Mouse (Mus musculus): ENCODE measurements around the gene Fbxo28.

Gene Fbxo28

DNA sequence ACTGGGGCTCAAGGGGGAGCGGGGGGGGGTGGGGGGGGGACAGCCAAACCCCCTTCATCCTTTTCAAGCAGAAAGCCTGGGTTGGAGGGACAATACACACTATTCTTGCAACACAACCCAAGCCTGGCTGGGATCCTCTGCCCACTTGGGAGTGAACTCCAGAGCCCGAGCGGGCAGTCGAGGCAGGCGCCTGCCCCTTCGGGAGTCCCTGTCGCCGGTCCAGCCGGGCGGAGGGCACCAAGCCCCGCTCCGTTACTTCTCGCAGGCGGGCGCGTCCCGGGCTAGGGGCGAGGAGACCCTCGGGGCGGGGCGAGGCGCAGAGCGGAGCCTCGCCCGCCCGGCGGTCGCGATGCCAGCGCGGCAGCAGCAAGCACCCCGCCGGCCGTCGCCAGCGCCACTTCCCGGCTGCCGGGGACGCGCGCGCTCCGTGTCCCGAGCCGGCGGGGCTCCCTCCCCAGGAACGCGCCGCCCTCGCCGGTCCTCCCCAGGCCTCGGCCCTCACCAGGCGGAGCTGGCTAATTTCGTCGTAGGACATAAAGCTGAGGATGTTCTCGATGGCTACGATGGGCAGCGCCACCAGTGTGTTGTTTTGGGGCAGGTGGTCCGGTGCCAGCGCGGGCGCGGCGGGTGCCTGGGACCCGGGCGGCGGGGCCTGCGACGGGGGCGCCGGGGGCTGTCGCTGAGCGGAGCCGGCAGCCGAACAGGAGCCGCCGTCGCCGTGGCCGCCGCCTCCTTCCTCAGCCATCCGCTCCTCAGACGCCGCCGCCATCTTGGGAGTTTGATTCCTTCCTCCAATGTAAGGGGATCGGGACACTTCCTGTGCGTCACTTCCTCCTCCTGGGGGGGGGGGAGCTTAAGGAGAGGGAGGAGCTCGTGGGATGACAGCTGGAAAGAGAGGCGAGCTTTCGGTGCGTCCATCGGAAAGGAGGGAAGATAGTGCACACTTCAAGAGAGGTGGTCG, at the start of gene Fbxo28:
TSS of gene Fbxo28 (minus strand) at position 809 of the 961 bp plus-strand sequence.
- peak; percentile 87 to 91 for DNase-seq

DNA sequence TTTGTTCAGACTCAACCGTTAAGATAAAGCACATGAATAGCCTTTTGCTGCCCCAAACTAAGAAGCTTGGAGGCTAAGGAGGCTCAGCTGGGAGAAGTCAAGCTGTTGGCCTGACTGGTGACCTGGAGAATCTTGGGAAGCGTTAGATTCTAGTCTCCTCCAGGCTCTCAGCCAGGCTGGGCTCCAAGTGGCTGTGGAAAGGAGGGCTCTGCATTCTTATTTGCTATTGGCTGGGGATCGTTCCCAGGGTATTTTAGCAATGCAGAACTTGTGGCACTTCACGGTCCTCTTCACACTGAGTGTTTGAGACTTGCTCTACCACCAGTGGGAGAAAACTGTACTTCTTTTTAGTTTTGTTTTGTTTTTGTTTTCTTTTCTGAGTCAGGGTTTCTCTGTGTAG, 47.3 kb upstream of the Fbxo28 start:
- peak; percentile 84 to 88 for DNase-seq

DNA sequence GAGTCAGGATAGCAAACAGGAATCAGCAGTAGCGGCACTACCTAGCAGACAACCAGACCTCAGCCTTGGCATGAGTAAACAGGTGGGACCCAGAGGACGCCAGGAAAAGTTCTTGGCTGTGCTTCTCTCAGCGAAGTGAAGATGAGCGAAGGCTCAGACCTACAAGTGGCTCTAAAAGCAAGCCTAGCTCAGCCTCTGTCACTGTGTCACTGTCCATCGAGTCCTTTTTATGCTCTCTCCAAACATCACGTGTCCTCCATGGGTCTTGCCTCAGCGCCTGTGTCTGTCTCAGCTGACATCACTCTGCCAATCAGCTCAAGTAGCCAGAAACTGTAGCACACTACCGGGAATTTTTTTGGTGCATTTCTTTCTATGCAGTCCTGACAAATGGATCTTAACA, 45.0 kb upstream of the Fbxo28 start:
- DNase-seq = no peak

DNA sequence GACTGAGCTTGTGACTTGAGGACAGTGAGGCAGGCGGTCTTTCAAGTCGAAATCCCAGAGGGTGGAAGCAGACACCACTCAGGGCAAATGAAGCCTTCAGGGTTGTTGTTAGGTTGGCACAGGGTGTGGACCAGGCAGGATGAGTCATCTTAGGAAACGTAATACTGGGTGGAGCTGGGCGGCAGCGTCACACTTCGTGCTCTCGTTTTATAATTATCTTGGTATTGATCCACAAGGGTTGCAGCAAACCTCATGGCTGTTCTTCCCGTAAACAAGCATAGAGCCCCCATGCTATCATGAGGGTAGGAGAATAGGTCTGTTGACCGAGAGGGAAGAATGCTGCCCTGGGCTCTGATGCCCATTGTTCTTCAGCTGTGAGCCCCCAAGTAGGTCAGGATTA, 41.7 kb upstream of the Fbxo28 start:
- peak; percentile 44 to 57 for DNase-seq

DNA sequence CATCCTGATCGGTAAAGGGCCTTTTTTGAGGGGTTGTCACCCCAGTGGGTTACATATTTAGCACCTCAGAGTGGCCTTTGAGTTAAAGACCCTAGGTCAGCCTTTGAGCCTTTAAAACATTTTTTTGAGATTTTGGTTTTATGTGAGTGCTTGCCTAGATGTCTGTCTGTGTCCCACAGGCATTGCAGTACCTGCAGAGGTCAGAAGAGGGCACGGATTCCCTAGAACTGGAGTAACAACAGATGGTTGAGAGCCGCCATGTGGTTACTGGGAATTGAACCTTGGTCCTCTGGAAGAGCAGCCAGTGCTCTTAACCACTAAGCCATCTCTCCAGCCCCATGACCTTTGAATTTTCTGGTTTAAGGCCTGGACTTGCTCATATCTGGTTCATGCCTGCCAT, 39.9 kb upstream of the Fbxo28 start:
- DNase-seq = no peak

DNA sequence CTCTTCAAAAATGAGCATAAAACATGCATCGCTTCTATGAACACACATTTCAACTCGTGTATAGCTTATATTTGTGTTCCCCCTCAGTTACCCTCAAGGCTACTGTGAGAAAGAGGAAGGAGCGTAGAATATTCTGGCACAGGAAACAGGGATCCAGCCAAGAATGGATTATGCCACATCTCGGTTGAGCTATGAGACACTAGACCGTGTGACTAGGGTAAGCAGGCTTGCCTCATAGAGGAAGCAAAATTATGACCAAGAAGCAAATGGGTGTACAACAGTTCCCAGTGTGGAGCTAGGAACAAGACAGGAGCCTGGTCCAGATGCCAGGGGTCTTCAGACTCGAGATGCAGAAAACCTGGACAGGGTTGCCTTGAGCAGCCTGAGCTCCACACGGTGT, 39.3 kb upstream of the Fbxo28 start:
- DNase-seq = no peak

DNA sequence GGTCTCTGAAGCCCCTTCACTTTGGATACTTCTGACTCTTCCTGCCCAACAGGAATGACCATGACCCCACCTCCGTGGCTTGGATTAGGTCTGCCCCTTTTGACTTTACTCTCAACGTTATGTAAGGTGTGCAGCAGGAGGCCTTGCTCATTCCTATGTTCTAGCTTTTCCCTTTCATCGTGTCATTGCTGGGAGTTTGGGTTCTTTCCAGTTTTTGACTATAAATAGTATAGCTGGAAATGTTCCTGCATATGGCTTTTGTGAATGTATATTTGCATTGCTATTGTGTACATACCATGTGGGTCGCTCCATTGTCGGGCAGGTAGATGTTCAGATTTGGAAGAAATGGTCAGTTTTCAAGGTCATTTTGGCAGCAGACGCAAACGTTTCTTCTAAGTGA, 37.4 kb upstream of the Fbxo28 start:
- DNase-seq = no peak

DNA sequence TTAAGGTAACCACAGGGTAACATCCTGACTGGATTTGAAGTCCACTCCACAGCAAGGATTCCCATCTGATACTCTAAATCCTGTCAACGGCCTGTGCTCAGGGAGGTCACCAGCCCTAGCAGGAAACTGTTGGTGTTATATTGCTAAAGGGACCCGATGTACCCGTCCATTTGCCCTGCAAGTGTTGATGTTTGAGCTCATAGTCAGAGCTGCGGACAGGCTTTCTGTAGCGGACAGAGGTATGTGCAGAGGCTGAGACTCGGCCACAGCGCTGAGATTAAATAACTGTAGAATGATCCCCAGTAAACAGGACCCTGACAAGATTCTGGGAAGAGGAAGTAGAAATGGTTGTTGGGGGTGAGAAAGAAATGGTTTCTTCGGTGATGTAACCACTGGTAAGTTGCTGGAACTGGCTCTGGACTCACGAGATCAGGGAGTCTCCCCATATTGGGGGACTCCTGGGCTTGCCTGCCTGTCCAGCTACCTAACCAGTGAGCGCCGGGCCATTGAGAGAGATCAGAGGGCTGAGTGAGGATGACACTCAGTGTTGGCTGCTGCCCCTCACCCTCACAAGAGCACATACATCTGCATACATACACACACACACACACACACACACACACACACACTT, 36.9 kb upstream of the Fbxo28 start:
- peak in 1 of 2 experiments; percentile 14 for DNase-seq

DNA sequence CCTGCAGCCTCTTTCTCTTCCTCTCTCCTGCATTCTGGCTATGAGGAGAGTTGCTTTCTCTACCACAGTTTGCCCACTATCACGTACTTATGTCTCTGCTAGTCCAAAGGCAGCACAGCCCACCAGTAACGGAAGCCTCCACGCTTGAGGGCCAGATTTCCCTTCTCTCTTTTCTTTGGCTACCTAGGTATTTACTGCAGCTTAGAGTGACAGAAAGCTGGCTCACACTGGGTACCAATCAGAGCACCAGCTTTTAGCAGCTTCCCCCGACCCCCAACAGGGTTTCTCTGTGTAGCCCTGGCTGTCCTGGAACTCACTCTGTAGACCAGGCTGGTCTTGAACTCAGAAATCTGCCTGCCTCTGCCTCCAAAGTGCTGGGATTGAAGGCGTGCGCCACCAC, 36.1 kb upstream of the Fbxo28 start:
- DNase-seq = no peak

DNA sequence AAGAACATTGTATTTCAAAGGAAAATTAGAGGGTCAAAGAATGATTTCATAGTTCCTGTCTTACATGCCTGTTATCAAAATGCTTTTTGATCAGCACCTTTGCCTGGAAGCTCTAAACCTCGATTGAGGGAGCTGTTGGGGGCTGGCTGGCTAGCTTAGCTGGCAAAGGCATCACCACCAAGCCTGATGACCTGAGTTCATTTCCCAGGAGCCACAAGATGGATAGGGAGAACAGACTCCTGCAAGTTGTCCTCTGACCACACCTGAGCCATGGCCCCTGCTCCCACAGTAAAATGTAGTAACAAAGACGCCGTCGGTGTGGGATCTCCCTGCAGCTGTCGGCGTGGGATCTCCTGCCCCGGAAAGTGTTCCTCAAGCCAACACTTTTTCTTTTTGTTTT, 35.4 kb upstream of the Fbxo28 start:
- no peak for DNase-seq

DNA sequence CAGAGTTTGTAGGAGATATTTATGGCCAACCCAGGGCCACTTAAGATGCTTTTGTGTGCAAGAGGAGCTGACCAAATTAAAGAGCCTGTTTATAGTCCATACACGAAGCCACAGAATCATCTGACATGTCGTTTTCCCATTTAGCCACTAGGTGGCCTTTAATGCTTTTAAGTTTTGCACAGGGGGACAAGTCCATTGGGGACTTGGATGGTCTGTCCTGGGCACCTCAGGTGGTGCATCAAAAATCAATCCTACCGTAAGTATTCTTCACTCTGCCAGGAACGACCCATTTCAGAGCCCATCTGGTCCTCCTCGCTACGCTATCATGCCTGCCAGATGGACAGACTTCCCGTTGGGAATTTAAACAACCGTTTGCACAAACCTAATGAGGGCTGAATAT, 34.8 kb upstream of the Fbxo28 start:
- DNase-seq = peak in 1 of 2 experiments; percentile 26

DNA sequence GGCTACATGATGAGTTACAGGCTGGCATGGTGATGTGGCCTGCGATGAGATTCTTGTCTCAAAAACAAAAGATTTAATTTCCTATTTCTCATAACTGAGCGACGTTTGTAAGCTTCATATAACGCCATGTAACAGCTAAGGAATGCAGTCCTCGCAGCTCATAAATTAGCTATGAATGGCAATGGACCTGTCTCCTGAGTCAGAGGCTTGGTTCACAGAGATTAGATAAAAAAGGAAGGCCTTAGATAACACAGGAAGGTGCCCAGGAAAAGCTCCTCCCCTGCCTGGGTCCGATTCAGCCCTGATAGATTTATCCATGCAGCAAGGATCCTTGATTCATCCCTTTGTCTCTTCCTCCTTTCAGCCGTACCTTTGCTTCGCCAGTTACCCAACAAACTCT, 30.5 kb upstream of the Fbxo28 start:
- no peak for DNase-seq

DNA sequence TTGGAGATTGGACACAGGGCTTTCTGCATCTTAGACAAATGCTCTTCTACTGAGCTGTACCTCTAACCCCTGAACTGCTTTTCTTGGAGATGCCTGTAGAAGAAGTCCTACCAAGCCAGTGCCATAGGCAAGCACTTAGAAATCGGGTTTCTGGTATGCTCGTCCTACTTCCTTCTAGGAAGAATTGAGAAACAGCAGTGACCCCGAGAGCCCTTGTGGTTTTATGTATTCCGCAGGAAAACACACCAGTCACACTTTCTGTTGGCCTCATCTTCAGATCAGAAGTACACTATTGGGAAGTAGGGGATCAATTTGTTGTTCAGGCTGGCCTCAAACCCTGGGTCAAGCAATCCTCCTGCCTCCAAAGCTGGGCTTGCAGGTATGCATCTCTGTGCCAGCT, 28.0 kb upstream of the Fbxo28 start:
- peak in 1 of 2 experiments; percentile 13 for DNase-seq

DNA sequence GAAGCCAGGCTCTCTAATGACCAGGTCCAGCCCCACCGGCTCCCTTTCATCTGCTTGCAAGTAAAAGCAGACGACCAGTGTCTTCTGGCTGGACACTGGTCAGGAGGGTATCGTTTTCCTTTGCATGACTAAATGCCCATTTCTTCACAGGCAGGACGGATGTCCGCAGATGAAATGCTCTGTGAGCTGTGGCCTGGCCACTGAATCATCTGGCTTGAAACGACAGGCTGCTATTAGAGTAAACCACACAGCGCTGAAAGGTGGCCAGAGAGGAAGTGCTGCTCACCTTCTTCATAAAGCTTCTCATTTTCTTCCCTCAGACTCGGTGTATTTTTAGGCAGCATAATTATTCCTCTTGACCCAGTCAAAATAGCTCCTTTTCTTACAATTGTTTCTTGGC, 27.4 kb upstream of the Fbxo28 start:
- no peak for DNase-seq

DNA sequence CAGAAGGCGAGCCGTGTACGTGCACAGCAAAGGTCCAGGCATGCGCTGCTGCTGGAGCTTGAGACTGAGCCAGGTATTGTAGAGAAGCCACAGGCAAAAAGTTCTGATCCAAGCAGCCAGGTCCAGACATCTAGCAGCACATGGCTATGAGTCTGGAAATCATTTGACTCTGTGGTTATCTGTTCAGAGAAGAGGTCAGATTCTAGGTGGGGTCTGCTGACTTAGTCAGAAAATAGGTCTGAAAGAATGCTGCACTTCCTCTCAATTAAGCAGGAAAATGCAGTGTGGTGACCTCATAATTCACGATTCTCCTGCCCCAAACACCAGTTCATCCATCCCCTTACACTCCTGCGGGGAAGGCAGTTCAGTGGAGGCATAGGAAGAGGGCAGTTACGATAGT, 26.9 kb upstream of the Fbxo28 start:
- DNase-seq = no peak

DNA sequence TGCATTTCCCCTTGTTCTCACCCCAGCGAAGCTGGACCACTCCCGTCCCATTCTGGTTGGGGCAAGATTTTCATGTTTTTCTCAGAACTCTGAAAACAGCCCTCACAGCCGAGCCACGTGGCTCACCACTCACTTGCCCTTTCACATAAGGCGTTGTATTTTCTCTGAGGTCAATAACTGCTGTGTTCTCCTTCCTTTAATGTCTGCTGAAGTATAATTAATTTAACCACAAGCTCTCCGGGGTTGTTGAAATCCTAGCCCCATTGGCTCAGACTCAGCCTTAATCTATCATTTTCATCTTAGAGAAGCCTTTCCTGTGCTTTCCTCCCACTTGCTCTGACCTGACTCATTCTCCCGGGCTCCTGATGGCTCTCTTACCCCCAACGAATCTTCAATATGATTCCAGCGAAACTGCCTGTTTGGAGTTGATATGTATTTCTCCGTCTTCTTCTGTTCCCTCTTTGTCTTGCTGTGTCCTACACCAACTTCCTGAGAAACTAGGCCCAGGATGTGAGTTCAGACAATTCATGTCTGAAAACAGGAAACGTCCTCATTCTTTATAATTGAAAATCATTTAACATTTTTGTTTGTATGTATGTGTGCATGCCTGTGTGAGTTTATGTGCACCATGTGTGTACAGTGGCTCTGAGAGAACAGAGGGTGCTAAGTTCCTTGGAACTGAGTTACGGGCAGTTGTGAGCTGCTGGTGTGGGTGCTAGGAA, 22.4 kb upstream of the Fbxo28 start:
- no peak for DNase-seq

DNA sequence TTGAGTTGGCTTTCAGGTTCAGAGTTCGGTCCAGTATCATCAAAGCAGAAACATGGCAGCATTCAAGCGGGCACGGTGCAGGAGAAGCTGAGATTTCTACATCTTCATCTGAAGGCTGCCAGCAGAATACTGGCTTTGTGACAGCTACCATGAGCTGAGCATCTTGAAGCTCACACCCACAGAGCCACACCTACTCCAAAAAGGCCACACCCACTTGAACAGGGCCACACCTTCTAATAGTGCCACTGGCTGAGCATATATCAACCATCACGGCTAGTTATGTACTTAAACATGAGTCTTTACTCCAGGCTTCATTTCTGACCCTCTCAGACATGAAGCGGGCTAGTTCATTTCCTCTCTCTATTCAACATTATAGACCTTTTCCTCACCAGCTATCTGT, 21.3 kb upstream of the Fbxo28 start:
- DNase-seq = no peak

DNA sequence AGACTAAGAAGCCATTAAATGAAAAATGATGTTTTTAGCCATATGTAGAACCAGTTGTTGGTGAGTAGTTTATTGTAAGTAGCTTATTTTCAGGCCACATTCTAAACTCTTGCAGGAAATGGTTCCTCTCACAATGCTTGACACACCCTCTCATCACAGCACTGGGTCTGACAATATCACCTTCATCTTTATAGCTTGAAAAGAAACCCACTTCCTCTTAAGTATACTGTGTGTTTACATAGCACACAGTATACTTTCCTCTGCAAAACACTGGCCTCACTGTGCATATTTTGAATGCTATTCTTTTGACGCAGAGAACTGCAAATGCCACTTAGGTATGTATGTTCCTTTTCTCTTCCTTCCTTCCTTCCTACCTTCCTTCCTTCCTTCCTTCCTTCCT, 16.7 kb upstream of the Fbxo28 start:
- no peak for DNase-seq

DNA sequence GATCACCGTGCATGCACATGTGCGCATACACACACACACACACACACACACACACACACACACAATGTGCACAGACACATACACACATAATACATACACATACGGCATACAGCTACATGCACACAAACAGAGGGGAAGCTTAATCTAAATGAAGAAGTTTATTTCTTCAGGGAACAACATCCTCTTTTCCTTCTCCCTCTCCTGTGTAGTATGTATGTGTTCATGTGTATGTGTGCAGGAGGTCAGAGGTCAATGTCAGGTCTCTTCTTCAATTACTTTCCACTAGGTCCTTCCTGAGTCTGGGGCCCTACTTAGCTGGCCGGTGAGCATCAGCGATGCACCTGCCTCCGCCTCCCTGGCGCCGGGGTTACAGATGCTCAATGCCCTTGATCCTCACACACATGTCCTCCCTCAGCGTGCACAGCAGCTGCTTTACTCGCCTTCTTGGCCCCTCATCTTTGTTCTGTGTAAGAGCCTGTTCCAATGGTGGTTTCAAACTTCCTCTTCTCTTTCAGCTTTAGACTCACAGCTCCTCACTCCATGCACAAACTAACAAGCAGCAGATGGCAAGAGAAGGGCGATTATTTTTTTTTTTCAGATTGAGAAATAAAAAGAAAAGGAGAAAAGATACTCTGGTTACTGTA, 13.2 kb upstream of the Fbxo28 start:
- DNase-seq = no peak

DNA sequence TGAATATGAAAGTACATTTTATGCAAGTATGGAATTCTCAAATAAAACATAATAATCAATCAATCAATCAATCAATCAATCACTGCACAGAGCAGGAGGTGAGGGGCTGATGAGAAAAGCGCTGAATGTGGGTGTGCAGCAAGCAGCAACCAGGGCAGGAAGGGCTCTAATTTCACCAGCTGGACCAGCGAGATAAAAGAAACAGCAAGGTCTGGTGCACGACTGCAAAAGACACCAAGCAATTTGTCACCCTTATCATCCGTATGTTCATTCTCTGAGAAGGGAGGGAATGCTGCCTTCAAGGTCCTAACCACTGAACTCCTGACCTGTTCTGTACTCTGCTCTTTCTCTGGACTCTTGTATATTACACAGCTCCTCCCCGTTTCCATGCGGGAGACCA, 8.1 kb upstream of the Fbxo28 start:
- no peak for DNase-seq

DNA sequence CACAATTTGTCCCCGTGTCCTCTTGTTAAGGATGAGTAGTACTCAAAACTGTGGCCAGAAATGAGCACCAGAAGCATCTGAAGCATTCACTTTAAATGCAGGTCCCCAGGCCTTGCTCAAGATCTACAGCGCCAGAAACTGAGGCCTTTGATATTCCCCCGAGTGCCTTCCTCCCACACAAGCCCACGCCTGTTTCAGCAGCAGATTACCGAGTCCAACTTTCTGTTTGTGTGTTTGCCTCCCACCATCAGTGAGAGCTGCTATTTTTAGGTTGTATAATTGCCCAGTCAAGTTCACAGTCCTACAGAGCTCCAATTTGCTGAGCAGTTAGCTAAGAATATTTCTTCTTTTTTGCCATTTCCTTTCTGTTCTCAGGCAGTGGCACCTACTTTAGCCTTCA, 5.1 kb upstream of the Fbxo28 start:
- DNase-seq = no peak

DNA sequence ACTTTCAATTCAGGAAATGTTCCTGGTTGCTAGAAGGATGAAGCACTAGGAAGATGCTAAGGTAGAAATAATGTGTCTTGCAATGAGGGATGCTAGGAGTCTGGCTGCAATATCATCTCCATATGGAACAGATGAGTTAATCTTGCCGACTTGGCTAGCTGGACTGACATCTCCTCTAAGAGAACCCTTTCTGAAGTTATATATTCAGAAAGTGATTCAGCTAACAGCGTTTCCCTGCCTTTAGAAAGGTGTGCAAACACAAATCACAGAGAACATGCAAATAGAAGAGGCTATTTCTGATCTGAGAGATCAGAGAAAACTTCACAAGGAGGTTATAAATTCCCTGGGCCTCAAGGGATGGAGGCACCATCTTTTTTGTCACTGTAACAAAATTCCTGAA, 4.4 kb upstream of the Fbxo28 start:
- no peak for DNase-seq

DNA sequence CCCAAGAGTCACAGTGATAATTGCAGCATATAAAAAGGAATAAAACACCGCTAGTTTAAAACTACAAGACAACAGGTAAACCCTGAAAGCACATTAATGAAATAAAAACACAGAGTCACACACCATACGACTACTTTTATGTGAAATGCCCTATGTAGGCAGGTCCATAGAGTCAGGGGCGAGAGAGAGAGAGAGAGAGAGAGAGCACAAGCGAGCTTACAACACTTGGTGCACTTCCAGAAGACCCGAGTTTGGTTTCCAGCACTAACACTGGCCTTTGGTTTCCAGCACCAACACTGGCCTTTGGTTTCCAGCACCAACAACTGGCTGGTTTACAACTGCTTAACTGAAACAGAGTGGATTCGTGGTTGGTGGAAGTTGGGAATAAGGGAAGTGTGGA, 564 bp upstream of the Fbxo28 start:
- DNase-seq = no peak

All from lung, adult 18-20 months (tissue).